Mouse (Mus musculus) myocyte (in vitro differentiated cells): Measurements from ENCODE around the gene Fam69a.

Experiments used
- CEBPB ChIP-seq: IDR thresholded peaks from 2 replicates; pipeline ENCODE4 v1.6.1; 2011; ENCODE audit warnings: mild to moderate bottlenecking, moderate library complexity; ENCODE audit not compliant: poor library complexity, insufficient read depth, severe bottlenecking
- E2F4 ChIP-seq: IDR thresholded peaks from one replicate; pipeline ENCODE4 v1.6.1; 2011; ENCODE audit warnings: mild to moderate bottlenecking, control low read depth, moderate library complexity; ENCODE audit not compliant: insufficient read depth
- MAX ChIP-seq: IDR thresholded peaks from one replicate; pipeline ENCODE4 v1.6.1; 2011; ENCODE audit warnings: low read depth, mild to moderate bottlenecking, control low read depth
- MYOD1 ChIP-seq, 3 experiments: IDR thresholded peaks; one replicate each; pipeline ENCODE4 v1.6.1; 2011; ENCODE audit warnings: control low read depth in 2 of 3, low read depth in 2 of 3, mild to moderate bottlenecking in 2 of 3, moderate library complexity in 1 of 3; ENCODE audit not compliant: insufficient read length in 2 of 3, control insufficient read depth in 1 of 3
- MYOG ChIP-seq, 3 experiments: IDR thresholded peaks; one replicate each; pipeline ENCODE4 v1.6.1; 2011; ENCODE audit warnings: control low read depth in 2 of 3, low read depth in 2 of 3, mild to moderate bottlenecking in 2 of 3; ENCODE audit not compliant: insufficient read length in 2 of 3, control insufficient read depth in 1 of 3, insufficient read depth in 1 of 3
- POLR2A ChIP-seq: IDR thresholded peaks from one replicate; pipeline ENCODE4 v1.6.1; 2011; ENCODE audit warnings: low read depth, mild to moderate bottlenecking, control low read depth, moderate library complexity; ENCODE audit not compliant: insufficient read length
- POLR2AphosphoS2 ChIP-seq: IDR thresholded peaks from one replicate; pipeline ENCODE4 v1.6.1; 2011; ENCODE audit warnings: low read depth, control low read depth; ENCODE audit not compliant: insufficient read length
- REST ChIP-seq: IDR thresholded peaks from one replicate; pipeline ENCODE4 v1.6.1; 2011; ENCODE audit warnings: mild to moderate bottlenecking, control low read depth, moderate library complexity; ENCODE audit not compliant: insufficient read depth, insufficient read length
- SRF ChIP-seq: IDR thresholded peaks from one replicate; pipeline ENCODE4 v1.6.1; 2011; ENCODE audit warnings: low read depth; ENCODE audit not compliant: control insufficient read depth, insufficient read length
- TCF12 ChIP-seq: IDR thresholded peaks from one replicate; pipeline ENCODE4 v1.6.1; 2011; ENCODE audit warnings: mild to moderate bottlenecking, control low read depth; ENCODE audit not compliant: poor library complexity, insufficient read depth, severe bottlenecking
- TCF3 ChIP-seq: IDR thresholded peaks from one replicate; pipeline ENCODE4 v1.6.1; 2011; ENCODE audit warnings: low read depth, control low read depth; ENCODE audit not compliant: insufficient read length
- USF1 ChIP-seq: IDR thresholded peaks from one replicate; pipeline ENCODE4 v1.6.1; 2011; ENCODE audit warnings: low read depth, mild to moderate bottlenecking, control low read depth, moderate library complexity

DNA sequence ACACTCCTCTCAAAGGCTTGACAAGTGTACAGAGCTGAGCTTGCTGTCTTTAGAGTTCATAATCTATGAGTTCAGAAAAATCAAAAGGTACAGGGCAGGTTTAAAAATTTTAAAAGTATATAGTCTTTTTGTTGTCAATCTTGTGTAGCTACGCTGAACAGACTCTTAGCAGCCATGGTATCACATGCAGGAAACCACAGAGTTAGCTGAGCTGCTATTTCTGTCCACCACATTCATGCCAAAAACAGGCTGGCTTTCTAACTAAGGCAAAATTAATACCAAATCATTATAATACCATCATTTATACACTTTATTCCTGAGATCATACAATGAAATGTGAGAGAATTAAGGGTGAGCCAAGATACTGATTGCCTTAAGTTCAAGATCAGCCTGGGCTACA is 40.4 kb downstream of the Fam69a start:
- TF ChIP-seq POLR2A, result no peak
- TF ChIP-seq TCF12, result no peak
- TF ChIP-seq USF1, result peak; percentile 32
- no peak for TF ChIP-seq MYOG (IDR thresholded peaks at IDR 0.05; ENCODE audit: control insufficient read depth in 1 of 3, insufficient read depth in 1 of 3, insufficient read length in 2 of 3, low read depth in 2 of 3)
- no peak for TF ChIP-seq POLR2AphosphoS2
- no peak for TF ChIP-seq MAX
- no peak for TF ChIP-seq MYOD1 (IDR thresholded peaks at IDR 0.05; ENCODE audit: control insufficient read depth in 1 of 3, insufficient read length in 2 of 3, low read depth in 2 of 3)
- no peak for TF ChIP-seq E2F4
- no peak for TF ChIP-seq CEBPB
- TF ChIP-seq TCF3, result no peak
- no peak for TF ChIP-seq SRF
- TF ChIP-seq REST, result no peak
